Mouse (Mus musculus) G1E-ER4 (cell line): ENCODE data around the gene Nmnat1. TPM values are rescaled to one million over a fixed set of nuclear protein-coding genes. Genes with fewer than 3 reads are reported as not detected.

Source experiments
- GATA1 ChIP-seq: IDR thresholded peaks from one replicate; pipeline ENCODE4 v1.8.0; 2012; ENCODE audit warnings: low read length, inconsistent platforms
- polyA plus RNA-seq: library from polyadenylated mRNA; stranded (reverse); fragments of >175 nt; gene quantifications from 2 replicates; pipeline ENCODE4 v1.2.3, GENCODE M21; 2012

Gene Nmnat1
- polyA plus RNA-seq, 1 experiment: 1.6 TPM

DNA sequence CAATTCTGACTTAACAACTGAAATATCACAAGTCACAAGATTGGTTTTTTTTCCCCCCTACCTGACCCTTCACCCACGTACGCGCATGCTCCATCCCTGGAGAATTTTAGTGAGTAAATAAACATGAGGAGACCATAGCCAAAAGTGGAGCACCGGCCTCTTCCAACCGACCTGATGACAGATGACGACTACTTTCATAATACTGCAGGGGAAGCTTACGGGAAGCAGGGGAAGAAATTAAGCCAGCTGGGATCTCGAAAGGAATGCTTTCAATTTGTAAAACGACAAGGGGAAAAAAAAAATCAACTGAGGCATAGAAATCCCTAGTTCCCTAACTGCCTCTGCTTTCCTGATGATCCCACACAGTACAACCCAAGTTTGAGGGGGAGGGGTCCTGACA is 60.2 kb downstream of the Nmnat1 start:
- TF ChIP-seq GATA1: no peak

DNA sequence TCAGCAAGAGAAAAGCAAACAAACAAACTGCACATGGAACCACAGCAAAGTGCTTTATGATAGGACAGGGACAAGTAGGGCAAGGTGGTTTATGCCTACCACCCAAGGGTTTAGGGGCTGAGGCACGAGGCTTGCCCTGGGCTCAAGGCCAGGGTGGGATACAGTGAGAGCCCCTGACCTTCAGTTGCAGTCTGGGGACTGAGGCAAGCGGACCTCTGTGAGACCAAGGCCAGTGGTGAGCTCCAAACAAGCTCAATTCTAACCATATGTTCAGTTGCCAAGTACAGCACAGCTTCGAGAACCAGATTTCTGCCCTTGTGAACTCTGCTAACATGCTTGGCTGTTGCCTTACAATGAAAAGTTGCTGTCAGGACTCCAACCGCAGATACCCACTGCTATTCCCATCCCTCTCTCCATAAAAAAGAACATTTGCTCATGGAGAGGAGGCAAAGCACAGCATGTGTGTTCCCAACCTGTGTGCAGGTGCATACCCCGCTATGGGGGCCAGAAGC is 67.1 kb downstream of the Nmnat1 start:
- no peak for TF ChIP-seq GATA1

Other genes with a start within 250 kb of the Nmnat1 start
- gene Kif1b, start 177.5 kb downstream of the Nmnat1 start, polyA plus RNA-seq: 4.0 and 6.4 TPM in 2 replicates
- gene Ube4b, start 58.5 kb downstream of the Nmnat1 start, polyA plus RNA-seq: 446 and 480 TPM in 2 replicates
- gene Rbp7, start 30.2 kb downstream of the Nmnat1 start, polyA plus RNA-seq: not detected in 2 replicates
- not detected in 2 replicates for gene Tmem274, start 7.8 kb downstream of the Nmnat1 start, polyA plus RNA-seq
- 7.2 and 10.2 TPM in 2 replicates for gene Lzic, start within 50 bp of the Nmnat1 start, polyA plus RNA-seq
- gene Ctnnbip1, start 33.0 kb upstream of the Nmnat1 start, polyA plus RNA-seq: 0.69 and 3.3 TPM in 2 replicates
- gene Clstn1, start 101.3 kb upstream of the Nmnat1 start, polyA plus RNA-seq: 0.89 and 0.90 TPM in 2 replicates
- 22.4 and 27.4 TPM in 2 replicates for gene Pik3cd, start 217.4 kb upstream of the Nmnat1 start, polyA plus RNA-seq